Mouse (Mus musculus): ENCODE data around the gene Gm11562.

DNA sequence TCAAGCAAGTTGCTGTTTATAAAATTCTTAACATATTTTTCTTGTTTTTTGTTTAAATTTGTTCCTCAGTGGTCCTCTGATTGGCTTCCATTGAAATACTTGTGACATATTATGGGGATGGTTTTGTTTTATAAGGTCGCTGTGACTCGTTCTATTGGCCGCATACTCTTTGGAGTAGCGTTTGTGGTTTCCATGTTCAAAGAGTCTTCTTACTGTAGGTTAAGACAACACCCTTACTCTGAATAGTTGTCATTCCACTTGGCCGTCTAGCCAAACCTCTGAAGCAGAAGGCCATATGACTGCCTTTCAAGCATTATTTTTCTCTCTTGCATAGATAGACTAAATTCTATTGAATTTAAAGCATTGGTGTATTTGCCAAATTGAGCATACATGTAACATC, 39.2 kb downstream of the Gm11562 start:
- no peak for TF ChIP-seq CTCF (conservative IDR thresholded peaks at IDR 0.05; ENCODE audit: low read length)
- no peak for TF ChIP-seq POU5F1 (IDR thresholded peaks at IDR 0.05; ENCODE audit: borderline replicate concordance, low read length)
